Mouse (Mus musculus): Measurements from ENCODE around the gene Mkrn3. TPM values are rescaled to one million over a fixed set of nuclear protein-coding genes. Genes with fewer than 3 reads are reported as not detected.

Gene Mkrn3
- polyA plus RNA-seq, 1 experiment from 2014 or later, result 4.6 TPM

- Histone ChIP-seq H3K9me3 (no peaks in the 10 kb centered on the region), H3K4me3 (replicated peaks) (peak within 1 kb of the TSS; percentile 50), H3K27me3 (replicated peaks) (no peaks in the 10 kb centered on the region), H3K27ac (no peak within 1 kb of the TSS), H3K9ac (0 out of 2 replicates have a peak within 1 kb of the TSS, but pooled peaks have one; percentile 37), H3K36me3 (no peaks in the 10 kb centered on the region), H3K4me1 (no peaks in the 10 kb centered on the region), H3K4me2 (peak within 1 kb of the TSS; percentile 60)
- 19% methylated on average over 31 of the region's 31 CpGs for WGBS
- ATAC-seq (ENCODE audit: insufficient read depth, low FRiP score, low read depth), result peak; percentile 83
Observed at GRCm38 (mm10) chr7:62376510-62377304, 43.2 kb downstream of the Mkrn3 start, which contains the start of gene Magel2. Gene Magel2, plus strand, starts transcription at chr7:62377010.

GRCm38 (mm10) chr7:62375658-62376057, 44.3 kb downstream of the Mkrn3 start:
- WGBS, result 29% methylated on average over 4 of the region's 4 CpGs
- no peak overlapping the region for H3K9ac ChIP-seq
- ATAC-seq (ENCODE audit: insufficient read depth, low FRiP score, low read depth), result no peak
- H3K27ac ChIP-seq, result no peak overlapping the region
- H3K4me1 ChIP-seq, result no peaks in the 10 kb centered on the region
- no peaks in the 10 kb centered on the region for H3K36me3 ChIP-seq
- H3K9me3 ChIP-seq, result no peaks in the 10 kb centered on the region
- H3K27me3 ChIP-seq (replicated peaks), result no peaks in the 10 kb centered on the region
- no peak overlapping the region for H3K4me2 ChIP-seq
- no peak overlapping the region for H3K4me3 ChIP-seq (replicated peaks)

Other genes starting within 250 kb of the Mkrn3 start
- gene Ndn, start 73.6 kb downstream of the Mkrn3 start, polyA plus RNA-seq (2015; fragmentation: Nextera tagmentation; extraction: Ambion mirVana), result 84.7 and 86.7 TPM in 2 replicates
- gene Magel2, start 43.1 kb downstream of the Mkrn3 start, polyA plus RNA-seq (2015; fragmentation: Nextera tagmentation; extraction: Ambion mirVana), result 1.1 and 1.4 TPM in 2 replicates
- 22.6 and 23.6 TPM in 2 replicates for gene Peg12, start 44.4 kb upstream of the Mkrn3 start, polyA plus RNA-seq (2015; fragmentation: Nextera tagmentation; extraction: Ambion mirVana)